Mouse (Mus musculus) limb, embryonic 14.5 days (tissue): ENCODE measurements around the gene St3gal3. TPM values are rescaled to one million over a fixed set of nuclear protein-coding genes. Genes with fewer than 3 reads are reported as not detected.

Experiments used
- ATAC-seq: fragments of 200-750 bp; cut with Nextera tagmentation; 2 replicates; pipeline ENCODE4 v1.8.0; 2017; ENCODE audit warnings: low read depth, moderate number of reproducible peaks, moderate TSS enrichment; ENCODE audit not compliant: low FRiP score
- DNase-seq: peaks from one replicate; pipeline ENCODE4 v3.0.0-alpha.2; 2015; ENCODE audit warnings: low spot score
- H3K27ac ChIP-seq: fragments of 300-500 bp; sonication (generic); replicated peaks from 2 replicates; pipeline ENCODE4 v1.5.1; 2014; ENCODE audit warnings: low read depth, mild to moderate bottlenecking, low read length, moderate library complexity, mixed read lengths
- H3K27me3 ChIP-seq: fragments of 300-500 bp; sonication (generic); 2 replicates; pipeline ENCODE4 v1.6.1; 2014; ENCODE audit warnings: low read length, mixed read lengths; ENCODE audit not compliant: control insufficient read depth, insufficient read depth
- H3K36me3 ChIP-seq: fragments of 300-500 bp; sonication (generic); 2 replicates; pipeline ENCODE4 v1.6.1; 2014; ENCODE audit warnings: mild to moderate bottlenecking, low read length, moderate library complexity, mixed read lengths; ENCODE audit not compliant: control insufficient read depth, insufficient read depth
- H3K4me1 ChIP-seq: fragments of 300-500 bp; sonication (generic); 2 replicates; pipeline ENCODE4 v1.6.1; 2014; ENCODE audit warnings: antibody characterized with exemption, low read length, mixed read lengths; ENCODE audit not compliant: control insufficient read depth, insufficient read depth
- H3K4me2 ChIP-seq: fragments of 300-500 bp; sonication (generic); replicated peaks from 2 replicates; pipeline ENCODE4 v1.6.1; 2014; ENCODE audit warnings: low read depth, mild to moderate bottlenecking, low read length, moderate library complexity; ENCODE audit not compliant: severe bottlenecking
- H3K4me3 ChIP-seq: fragments of 300-500 bp; sonication (generic); replicated peaks from 2 replicates; pipeline ENCODE4 v1.5.1; 2014; ENCODE audit warnings: low read length
- H3K9ac ChIP-seq: fragments of 300-500 bp; sonication (generic); 2 replicates; pipeline ENCODE4 v1.6.1; 2014; ENCODE audit warnings: mild to moderate bottlenecking, low read depth, low read length, moderate library complexity; ENCODE audit not compliant: severe bottlenecking
- H3K9me3 ChIP-seq: fragments of 300-500 bp; sonication (generic); 2 replicates; pipeline ENCODE4 v1.6.1; 2016; ENCODE audit warnings: low read length; ENCODE audit not compliant: control insufficient read depth
- POLR2A ChIP-seq: fragments of 200-500 bp; IDR thresholded peaks from 2 replicates; pipeline ENCODE4 v1.8.0; 2012; ENCODE audit warnings: inconsistent platforms, mild to moderate bottlenecking, moderate library complexity, borderline replicate concordance; ENCODE audit not compliant: insufficient read depth, insufficient read length; ENCODE audit errors: extremely low read depth
- WGBS: fragments of 180-500 bp; shearing (Covaris S2); extraction: QIAGEN DNeasy Blood & Tissue Kit; methylation state at CpG from one replicate; pipeline ENCODE4 v1.1.7; 2014; 5-methylcytosine and 5-hydroxymethylcytosine counted together
- polyA plus RNA-seq, 2 experiments: library from polyadenylated mRNA; depleted of rRNA in 1 of 2; stranded (reverse) in 1 of 2; unstranded in 1 of 2; fragments of >200 nt; fragmentation: Nextera tagmentation in 1 of 2; extraction: Ambion mirVana in 1 of 2; gene quantifications; 2 replicates each; pipeline versions ENCODE4 v1.2.1 to v1.2.3; 2012 to 2014

St3gal3 gene
- polyA plus RNA-seq, 2 experiments = 5.4 to 26.1 TPM

DNA sequence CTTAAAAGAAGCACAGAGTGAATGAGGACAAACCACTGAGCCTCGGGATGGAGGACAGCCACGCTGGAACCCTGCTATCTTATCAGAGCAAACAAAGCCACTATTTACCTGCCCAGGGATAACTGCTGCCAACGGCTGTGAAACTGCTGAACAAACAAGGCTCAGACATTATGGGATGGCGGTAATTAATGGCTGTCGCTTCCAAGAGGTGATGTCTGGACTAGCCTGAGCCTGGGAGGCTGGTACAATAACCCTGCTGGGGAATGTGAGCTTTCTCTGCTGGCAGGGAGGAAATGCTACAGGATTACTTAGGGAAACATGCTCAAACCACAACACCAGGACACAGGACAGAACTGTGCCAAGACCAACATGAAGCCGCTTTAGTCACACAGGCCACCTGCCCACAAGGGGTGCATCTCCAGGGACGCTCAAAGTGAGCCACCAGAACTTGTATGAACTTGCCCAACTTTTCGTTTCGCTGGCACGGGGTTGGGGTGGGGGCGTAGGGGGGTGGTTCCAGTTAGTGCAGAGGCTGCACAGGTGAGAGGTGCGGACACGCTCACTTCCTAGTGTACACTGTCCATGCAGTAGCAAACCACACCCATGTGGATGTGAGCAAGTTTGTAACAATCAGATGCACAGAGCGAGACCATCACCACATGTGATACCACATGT is 11.5 kb downstream of the St3gal3 start:
- Histone ChIP-seq H3K4me2 (no peak overlapping the region), H3K9me3 (no peaks in the 10 kb centered on the region), H3K27me3 (no peaks in the 10 kb centered on the region), H3K27ac (no peak overlapping the region), H3K36me3 (no peaks in the 10 kb centered on the region; the same call in 1 of the 2 replicates), H3K9ac (no peak overlapping the region), H3K4me3 (no peak overlapping the region), H3K4me1 (no peaks in the 10 kb centered on the region)
- ATAC-seq = no peak
- TF ChIP-seq POLR2A = no peak
- DNase-seq = no peak
- WGBS = 81% methylated on average over 14 of the region's 14 CpGs

DNA sequence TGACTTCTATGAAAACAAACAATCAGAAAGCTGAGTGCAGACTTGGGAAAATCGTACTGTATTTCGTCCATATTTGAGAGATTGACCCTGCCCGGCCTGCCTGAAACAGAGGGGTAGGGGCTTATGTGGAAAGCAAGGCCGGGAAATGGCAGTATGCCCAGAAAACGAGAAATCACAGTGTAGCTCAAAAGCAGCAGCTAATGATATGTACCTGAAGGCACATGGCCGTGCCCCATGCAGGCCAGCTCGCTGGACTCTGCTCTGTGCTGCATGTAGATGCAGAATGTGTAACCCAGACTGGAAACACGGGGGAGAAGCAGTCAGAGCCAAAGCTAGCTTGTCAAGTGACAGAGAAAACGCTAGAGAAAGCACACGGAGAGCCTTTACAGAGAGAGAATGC is 12.6 kb downstream of the St3gal3 start:
- no peak overlapping the region for H3K4me3 ChIP-seq
- no peak overlapping the region for H3K27ac ChIP-seq

DNA sequence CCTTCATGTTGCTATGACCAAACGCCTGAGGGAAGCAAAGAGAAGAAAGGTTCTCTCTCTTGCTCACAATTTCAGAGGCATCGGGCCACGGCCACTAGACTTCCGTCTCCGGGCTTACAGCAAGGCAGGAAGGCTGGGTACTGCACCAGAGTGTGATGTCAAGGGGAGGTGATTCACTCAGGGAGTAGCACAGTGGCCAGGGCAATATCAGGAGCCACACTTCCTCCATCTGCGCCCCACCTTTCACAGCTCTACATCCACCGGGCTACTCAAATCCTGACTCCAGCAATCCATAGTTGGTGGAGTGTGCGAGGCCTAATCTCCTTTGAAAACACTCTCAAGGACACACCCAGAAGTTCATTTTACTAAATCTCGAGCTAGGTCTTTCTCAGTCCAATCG is 17.1 kb downstream of the St3gal3 start:
- Histone ChIP-seq H3K9ac (no peak overlapping the region), H3K27me3 (no peaks in the 10 kb centered on the region), H3K4me3 (no peak overlapping the region), H3K9me3 (no peaks in the 10 kb centered on the region), H3K36me3 (no peaks in the 10 kb centered on the region), H3K4me2 (no peak overlapping the region), H3K4me1 (no peaks in the 10 kb centered on the region), H3K27ac (no peak overlapping the region)
- no peak for DNase-seq
- TF ChIP-seq POLR2A = no peak
- 88% methylated on average over 10 of the region's 10 CpGs for WGBS
- ATAC-seq = no peak

More for the DNA sequence above, 12.6 kb downstream of the St3gal3 start:
- DNase-seq (no peak), ATAC-seq (no peak)
- Histone ChIP-seq H3K27me3 (no peaks in the 10 kb centered on the region), H3K4me2 (no peak overlapping the region), H3K9me3 (no peaks in the 10 kb centered on the region), H3K9ac (no peak overlapping the region), H3K36me3 (no peaks in the 10 kb centered on the region; the same call in 1 of the 2 replicates), H3K4me1 (no peaks in the 10 kb centered on the region)
- TF ChIP-seq POLR2A = no peak
- 78% methylated on average over 10 of the region's 10 CpGs for WGBS

- no peak for TF ChIP-seq POLR2A
- H3K36me3 ChIP-seq = no peaks in the 10 kb centered on the region
- H3K4me2 ChIP-seq = no peak overlapping the region
- H3K9ac ChIP-seq = no peak overlapping the region
- no peak overlapping the region for H3K27ac ChIP-seq
- no peaks in the 10 kb centered on the region for H3K4me1 ChIP-seq
- H3K9me3 ChIP-seq = peaks cover 4% of the 10 kb centered on the region; the same call in 1 of the 2 replicates
- ATAC-seq = no peak
- no peak overlapping the region for H3K4me3 ChIP-seq
- WGBS = 88% methylated on average over 11 of the region's 11 CpGs
- DNase-seq = no peak
- no peaks in the 10 kb centered on the region for H3K27me3 ChIP-seq
Measured at GRCm38 (mm10) chr4:118116098-118116497, 18.6 kb downstream of the St3gal3 start.

DNA sequence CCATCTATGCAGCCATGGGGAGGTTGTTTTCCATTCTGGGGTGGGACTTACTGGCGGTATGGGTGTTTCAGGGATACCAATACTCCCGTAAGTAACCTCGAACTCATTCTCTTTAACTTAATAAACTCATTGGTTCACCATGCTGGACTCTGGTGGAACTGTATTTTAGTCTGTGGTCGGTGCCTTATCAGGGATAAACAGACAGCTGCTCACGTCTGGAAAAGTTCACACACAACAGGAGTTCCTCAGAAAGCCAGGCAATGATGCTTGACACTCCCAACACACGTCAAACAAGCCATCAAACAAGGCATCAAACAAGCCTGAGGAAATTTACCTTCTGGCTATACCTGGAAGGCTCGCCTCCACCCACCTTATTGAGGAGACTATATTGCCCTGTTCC is 19.6 kb downstream of the St3gal3 start:
- no peaks in the 10 kb centered on the region for H3K4me1 ChIP-seq
- 86% methylated on average over 7 of the region's 7 CpGs for WGBS
- DNase-seq (no peak), ATAC-seq (no peak)
- H3K27me3 ChIP-seq = no peaks in the 10 kb centered on the region
- H3K36me3 ChIP-seq = no peaks in the 10 kb centered on the region
- no peak overlapping the region for H3K4me2 ChIP-seq
- no peak overlapping the region for H3K9ac ChIP-seq
- TF ChIP-seq POLR2A = no peak
- H3K9me3 ChIP-seq = peaks cover 7% of the 10 kb centered on the region; the same call in 1 of the 2 replicates
- no peak overlapping the region for H3K27ac ChIP-seq
- no peak overlapping the region for H3K4me3 ChIP-seq

GRCm38 (mm10) chr4:118112601-118113000 is 22.1 kb downstream of the St3gal3 start:
- Histone ChIP-seq H3K9ac (no peak overlapping the region), H3K36me3 (0 out of 2 replicates have a peak, but pooled peaks cover under 1% of the 10 kb centered on the region), H3K27me3 (no peaks in the 10 kb centered on the region), H3K9me3 (peaks cover 7% of the 10 kb centered on the region; the same call in 1 of the 2 replicates), H3K4me2 (no peak overlapping the region), H3K4me3 (no peak overlapping the region), H3K4me1 (no peaks in the 10 kb centered on the region), H3K27ac (no peak overlapping the region)
- DNase-seq (no peak), ATAC-seq (no peak)
- 81% methylated on average over 12 of the region's 12 CpGs for WGBS
- TF ChIP-seq POLR2A = no peak
